Mouse (Mus musculus): Measurements from ENCODE around the gene Iffo1.

Gene Iffo1

DNA sequence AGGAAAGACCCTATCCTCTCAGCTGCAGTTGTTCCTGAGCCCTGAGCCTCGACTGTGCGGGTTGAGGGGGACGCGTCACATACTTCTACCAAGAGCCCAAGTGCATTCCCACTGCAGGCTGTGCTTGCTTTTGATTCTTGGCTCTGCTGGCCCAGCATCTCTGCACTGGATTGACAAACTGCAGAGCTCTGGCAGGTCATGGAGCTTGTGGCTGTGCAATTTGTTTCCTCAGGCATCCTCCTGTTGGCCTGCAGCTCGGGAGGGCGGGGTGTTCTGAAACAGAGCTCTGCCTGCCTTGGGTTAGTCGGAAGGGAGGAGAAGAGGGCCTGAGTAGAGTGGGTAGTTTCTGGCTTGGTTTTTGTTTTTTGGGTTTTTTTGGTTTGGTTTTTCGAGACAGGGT lies 2.6 kb upstream of the Iffo1 start:
- DNase-seq (ENCODE audit: low read depth, low spot score) = no peak

DNA sequence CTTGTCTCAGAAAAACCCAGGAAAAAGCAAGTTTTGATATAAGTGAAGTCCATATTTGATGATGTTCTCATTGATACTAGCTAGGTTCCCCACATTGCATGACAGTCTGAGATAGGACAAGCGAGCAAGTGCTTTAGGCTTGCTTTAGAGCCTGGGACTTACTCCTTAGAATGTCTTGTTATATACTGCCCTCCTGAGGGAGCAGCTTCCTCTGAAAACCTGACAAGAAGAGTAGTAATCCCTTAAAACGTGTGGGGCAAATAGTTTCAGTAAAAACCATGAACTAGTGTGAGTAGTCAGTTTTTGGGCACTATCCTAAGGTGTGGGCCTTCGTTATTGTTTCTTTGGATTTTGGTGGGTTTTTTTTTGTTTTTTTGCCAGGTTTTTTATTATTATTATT lies 1.9 kb upstream of the Iffo1 start:
- no peak for DNase-seq (ENCODE audit: low read depth, low spot score)

DNA sequence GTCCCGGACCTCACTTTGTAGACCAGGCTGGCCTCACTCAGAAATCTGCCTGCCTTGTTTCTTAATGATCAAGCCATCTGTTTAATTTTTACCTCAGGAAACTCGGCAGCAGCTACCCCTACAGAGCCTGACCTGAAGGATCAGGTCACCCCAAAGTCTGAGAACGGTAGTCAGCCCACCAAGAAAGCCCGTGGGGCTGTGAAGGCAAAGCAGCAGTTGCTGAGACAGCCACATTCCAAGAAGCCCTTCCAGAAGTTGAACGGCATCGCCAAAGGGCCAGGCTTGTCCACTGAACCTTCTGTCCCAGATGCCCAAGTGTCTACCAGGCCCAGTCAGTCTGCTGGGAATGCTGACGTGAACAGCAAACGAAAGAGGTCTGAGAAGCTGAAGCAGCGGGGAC lies 1.1 kb upstream of the Iffo1 start:
- no peak for DNase-seq (ENCODE audit: low read depth, low spot score)

DNA sequence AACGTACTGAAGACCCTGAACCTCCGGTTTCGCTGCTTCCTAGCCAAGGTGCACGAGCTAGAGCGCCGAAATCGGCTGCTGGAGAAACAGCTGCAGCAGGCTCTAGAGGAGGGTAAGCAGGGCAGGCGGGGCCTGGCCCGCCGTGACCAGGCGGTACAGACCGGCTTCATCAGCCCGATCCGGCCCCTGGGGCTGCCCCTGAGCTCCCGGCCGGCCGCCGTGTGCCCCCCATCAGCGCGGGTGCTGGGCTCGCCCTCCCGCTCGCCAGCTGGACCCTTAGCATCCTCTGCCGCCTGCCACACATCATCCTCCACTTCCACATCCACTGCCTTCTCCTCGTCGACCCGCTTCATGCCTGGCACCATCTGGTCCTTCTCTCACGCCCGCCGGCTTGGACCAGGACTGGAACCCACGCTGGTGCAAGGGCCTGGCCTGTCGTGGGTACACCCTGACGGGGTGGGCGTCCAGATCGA lies 474 bp downstream of the Iffo1 start:
- DNase-seq (ENCODE audit: low read depth, low spot score) = no peak

DNA sequence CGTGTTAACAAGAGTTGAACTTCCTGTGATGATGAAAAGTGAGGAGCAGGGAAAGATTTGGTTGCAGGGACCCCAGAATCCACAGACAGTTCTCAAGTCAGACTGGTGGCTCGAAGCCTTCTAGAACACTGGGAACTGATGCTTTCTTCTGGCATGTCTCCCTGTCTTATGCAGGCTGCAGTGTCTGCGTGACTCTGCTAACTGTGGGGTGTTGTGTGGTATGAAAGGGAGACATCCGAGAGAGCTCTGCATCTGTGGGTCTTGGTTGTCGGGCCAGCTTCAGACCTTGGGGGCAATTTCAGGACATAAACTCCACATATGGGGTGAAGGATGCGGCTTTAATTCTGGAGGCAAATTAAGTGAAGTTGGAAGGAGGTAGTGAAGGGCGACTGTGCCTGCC lies 1.1 kb downstream of the Iffo1 start:
- DNase-seq (ENCODE audit: low read depth, low spot score) = no peak

GRCm38 (mm10) chr6:125146797-125147196 lies 1.8 kb downstream of the Iffo1 start:
- DNase-seq (ENCODE audit: low read depth, low spot score) = no peak

- no peak for DNase-seq (ENCODE audit: low read depth, low spot score)
Observed at GRCm38 (mm10) chr6:125147329-125147728, 2.3 kb downstream of the Iffo1 start.

GRCm38 (mm10) chr6:125148251-125148925 lies 3.3 kb downstream of the Iffo1 start:
- no peak for DNase-seq (ENCODE audit: low read depth, low spot score)

GRCm38 (mm10) chr6:125148926-125149568 lies 4.0 kb downstream of the Iffo1 start:
- no peak for DNase-seq (ENCODE audit: low read depth, low spot score)

DNA sequence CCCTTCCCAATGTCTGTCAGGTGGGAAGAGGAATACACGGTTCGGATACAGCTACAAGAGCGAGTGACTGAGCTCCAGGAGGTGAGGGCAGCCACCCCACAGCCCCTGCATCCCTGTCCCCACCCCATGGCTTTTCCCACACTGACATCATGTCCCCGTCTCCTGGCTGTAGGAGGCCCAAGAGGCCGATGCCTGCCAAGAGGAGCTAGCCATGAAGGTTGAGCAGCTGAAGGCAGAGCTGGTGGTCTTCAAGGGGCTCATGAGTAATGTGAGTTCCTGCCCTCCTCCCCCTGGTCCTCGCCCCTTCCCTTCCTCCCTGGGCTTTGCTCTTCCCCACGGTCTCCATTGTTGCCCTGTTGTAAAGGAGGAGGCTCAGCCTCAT lies 4.5 kb downstream of the Iffo1 start:
- no peak for DNase-seq (ENCODE audit: low read depth, low spot score)

GRCm38 (mm10) chr6:125152212-125153017 lies 7.4 kb downstream of the Iffo1 start:
- no peak for DNase-seq (ENCODE audit: low read depth, low spot score)

GRCm38 (mm10) chr6:125153018-125153389 lies 8.0 kb downstream of the Iffo1 start:
- DNase-seq (ENCODE audit: low read depth, low spot score) = no peak

DNA sequence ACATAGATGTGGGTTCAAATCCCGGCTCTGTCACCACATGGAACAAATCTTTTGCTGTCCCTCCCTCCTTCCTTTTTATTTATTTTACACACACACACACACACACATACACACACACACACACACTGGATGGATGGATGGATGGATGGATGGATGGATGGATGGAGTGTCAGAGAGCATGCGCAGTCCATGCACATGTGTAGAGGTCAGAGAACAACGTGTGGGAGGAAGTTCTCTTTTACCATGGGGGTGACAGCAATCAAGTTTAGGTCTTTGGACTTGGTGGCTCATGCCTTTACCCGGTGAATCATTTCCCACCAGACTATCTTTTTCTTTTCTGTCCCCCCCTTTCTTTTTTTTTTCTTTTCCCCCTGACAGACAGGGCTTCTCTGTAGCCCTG lies 8.6 kb downstream of the Iffo1 start:
- DNase-seq (ENCODE audit: low read depth, low spot score) = no peak

- DNase-seq (ENCODE audit: low read depth, low spot score) = no peak
Observed at GRCm38 (mm10) chr6:125154550-125154949, 9.5 kb downstream of the Iffo1 start.

DNA sequence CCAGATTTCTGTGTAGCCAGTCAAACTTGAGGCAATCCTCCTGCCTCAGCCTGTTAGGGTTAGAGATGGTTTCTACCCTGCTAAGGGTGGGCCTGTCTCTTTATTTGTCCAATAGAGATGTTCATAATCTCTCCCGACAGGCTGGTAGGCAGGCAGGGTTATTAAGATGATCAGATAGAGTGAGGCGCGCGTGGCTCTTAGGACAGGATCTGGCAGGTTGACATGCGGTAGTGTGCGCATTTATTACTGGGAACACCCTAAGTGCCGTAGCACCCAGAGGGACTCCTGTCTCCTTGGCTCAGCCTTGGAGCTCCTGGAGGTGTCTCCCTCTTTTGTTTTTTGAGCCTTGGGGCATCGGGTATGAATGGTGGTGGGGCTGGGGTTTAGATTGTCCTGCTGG lies 10.2 kb downstream of the Iffo1 start:
- DNase-seq (ENCODE audit: low read depth, low spot score) = no peak

DNA sequence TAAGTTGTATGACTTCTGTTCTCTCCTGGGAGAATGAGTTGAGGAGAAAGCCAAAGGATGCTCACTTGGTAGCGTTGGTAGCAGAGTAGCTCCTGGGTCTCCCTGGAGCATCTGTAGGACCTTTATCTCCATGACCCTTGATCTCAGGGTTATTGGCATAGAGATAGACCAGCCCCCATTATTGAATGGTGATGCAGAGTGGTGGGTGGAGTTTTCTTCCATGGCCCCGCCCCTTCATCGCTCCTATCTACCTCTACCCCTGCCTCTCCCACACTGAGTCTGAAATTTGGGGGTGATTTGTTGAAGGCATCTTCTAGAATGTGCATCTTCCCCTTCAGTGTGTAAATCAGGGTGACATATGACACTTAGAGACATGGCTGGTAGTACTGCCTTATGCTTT lies 11.4 kb downstream of the Iffo1 start:
- DNase-seq (ENCODE audit: low read depth, low spot score) = no peak

GRCm38 (mm10) chr6:125156903-125157614 lies 12.0 kb downstream of the Iffo1 start:
- no peak for DNase-seq (ENCODE audit: low read depth, low spot score)

DNA sequence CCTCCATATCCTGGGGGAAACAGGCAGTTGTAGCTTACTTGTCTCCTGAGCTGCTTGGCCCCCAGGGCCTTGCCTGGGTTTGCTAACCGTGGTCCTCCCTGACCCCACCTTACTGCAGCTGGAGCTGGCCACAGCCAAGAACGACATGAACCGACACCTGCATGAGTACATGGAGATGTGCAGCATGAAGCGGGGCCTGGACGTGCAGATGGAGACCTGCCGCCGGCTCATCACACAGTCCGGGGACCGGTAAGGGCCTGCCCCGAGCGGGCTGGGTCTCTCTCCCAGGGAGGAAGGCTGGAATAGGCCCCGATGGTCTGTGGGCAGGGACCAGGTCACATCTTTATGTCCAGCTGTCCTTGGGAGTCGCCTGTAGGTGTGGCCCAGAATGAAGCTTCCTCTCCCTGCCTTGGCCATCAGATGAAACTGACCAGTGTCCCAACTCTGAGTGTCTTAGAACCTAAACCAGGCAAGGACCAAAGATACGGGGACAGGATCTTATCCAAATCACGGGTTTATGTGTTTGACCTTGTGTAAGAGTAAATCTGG lies 14.0 kb downstream of the Iffo1 start:
- no peak for DNase-seq (ENCODE audit: low read depth, low spot score)

DNA sequence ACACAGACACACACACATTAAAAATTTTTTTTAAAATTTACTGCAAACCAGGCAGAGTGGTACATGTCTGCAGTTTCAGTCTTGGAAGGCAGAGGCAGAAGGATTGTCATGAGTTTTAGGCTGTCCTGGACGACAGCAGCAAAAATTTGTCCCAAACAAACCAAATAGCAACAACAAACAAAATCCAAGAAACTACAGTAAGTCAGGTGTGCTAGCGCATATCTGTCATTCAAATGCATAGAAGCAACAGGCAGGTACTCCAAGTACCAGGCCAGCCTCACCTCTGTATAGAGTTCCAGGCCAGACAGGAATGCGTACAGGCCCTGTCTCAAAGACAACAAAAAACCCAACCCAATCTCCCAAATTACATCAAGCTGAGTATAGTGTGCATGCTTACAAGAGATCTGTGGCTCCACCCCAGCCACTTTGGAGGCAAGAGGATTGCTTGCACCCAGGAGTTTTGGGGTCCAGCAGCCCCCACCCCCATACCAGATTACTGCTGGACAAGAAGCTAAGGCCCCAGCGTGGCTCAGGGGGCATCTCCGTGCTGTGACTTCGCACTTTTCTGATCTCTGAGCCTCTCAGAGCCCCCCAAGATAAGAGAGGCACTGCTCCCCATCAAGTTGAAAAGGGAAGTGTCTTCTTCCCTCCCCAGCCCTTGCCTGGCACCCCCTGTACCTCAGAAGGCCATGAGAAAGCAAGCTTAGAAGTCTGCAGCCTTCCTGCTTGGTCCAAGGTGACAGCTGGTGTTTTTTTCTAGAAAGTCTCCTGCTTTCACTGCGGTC lies 14.9 kb downstream of the Iffo1 start:
- no peak for DNase-seq (ENCODE audit: low read depth, low spot score)

GRCm38 (mm10) chr6:125160558-125160853 lies 15.5 kb downstream of the Iffo1 start:
- no peak for DNase-seq (ENCODE audit: low read depth, low spot score)
